Mouse (Mus musculus): Measurements from ENCODE around the gene Olfr389.

Gene Olfr389

GRCm38 (mm10) chr11:73780613-73781012 is at the start of gene Olfr389:
Olfr389 (minus strand) TSS chr11:73780713.
- no peak for DNase-seq (ENCODE audit: low spot score)

- DNase-seq (ENCODE audit: low spot score), result no peak
Observed at GRCm38 (mm10) chr11:73816949-73817348, 36.4 kb upstream of the Olfr389 start, which contains the start of gene Olfr392. Olfr392 (minus strand) TSS chr11:73817049.

DNA sequence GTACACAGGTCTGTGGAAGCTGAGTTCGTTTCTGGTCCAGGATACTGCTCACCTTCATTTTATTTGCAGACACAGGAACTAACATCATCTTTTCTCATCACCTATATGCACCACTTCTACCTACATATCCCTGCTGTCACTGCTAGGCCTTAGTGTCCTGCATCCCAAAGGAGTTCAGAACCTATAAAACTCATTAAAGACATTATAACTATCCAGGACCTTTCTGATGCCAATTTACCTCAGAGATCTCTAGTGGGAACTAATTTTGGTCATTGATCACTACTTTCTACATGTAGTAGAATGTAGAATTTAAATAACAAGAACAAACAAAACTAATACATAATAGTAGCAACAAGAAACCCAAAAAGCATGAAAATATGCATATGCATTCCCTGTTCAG is 22.4 kb upstream of the Olfr389 start, which contains the start of gene Olfr391-ps:
Gene Olfr391-ps, minus strand, starts transcription at position 101 of the 400 bp plus-strand sequence.
- no peak for DNase-seq (ENCODE audit: low spot score)

GRCm38 (mm10) chr11:73782664-73783063 is 2.2 kb upstream of the Olfr389 start, which contains the start of gene Olfr390:
Olfr390 (plus strand) TSS chr11:73782964.
- no peak for DNase-seq (ENCODE audit: low spot score)

DNA sequence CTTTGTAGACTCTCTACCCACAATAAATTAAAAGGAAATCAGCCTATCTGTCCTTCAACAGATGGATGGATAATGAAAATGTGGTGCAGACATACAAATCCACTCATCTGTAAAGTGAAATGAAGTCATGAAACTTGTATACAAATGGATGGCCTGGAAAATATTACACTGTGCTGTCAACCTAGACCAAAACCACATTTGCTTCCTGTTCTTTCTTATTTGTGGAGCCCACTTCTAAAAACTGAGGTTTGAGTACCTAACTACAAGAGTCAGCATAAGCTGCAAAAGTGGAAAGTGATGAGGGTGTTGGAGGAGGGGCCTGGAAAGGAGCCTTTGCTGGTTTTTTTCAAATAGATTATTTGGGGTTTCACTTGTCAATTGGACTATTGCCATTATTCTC is 21.4 kb downstream of the Olfr389 start:
- no peak for DNase-seq (ENCODE audit: low spot score)
